14 mouse cellular contexts compared by ENCODE assay signal in genomic region chr17:31896751-31897150, GRCm38 (mm10). TPM values are rescaled to one million over a fixed set of nuclear protein-coding genes. Genes with fewer than 3 reads are reported as not detected.
A peak's percentile ranks its signal among the peaks of the same experiment; 100 is the strongest.
DNase-seq lines count a peak whose midpoint lies in the region; ATAC-seq lines count a peak whose summit lies in the region.
"Had no signal": no experiment of that assay in that cellular context is flagged by ENCODE, and none has a peak within 500 bp of the region (broad histone marks: within the 10 kb centered on the region; RNA-seq: fewer than 3 reads in every experiment).

No protein-coding gene starts in this region.

- H3K27me3 ChIP-seq in heart, embryonic 15.5 days: no peaks in the 10 kb centered on the region
- H3K27me3 ChIP-seq in lung, embryonic 16.5 days (ENCODE audit: control insufficient read depth, insufficient read depth, low read depth, low read length): no peaks in the 10 kb centered on the region
- no peaks in the 10 kb centered on the region for H3K27me3 ChIP-seq in stomach, embryonic 16.5 days (ENCODE audit: control insufficient read depth, insufficient read depth, low read length)
- H3K27me3 ChIP-seq: neural tube, embryonic 15.5 days had no signal

- 39% methylated on average over 3 of the region's 3 CpGs for WGBS in heart, embryonic 15.5 days
- 46% methylated on average over 3 of the region's 3 CpGs for WGBS in lung, embryonic 16.5 days
- WGBS in stomach, embryonic 16.5 days: 49% methylated on average over 3 of the region's 3 CpGs

- H3K9me3 ChIP-seq in heart, embryonic 15.5 days (replicated peaks): no peaks in the 10 kb centered on the region
- no peaks in the 10 kb centered on the region for H3K9me3 ChIP-seq in lung, embryonic 16.5 days (ENCODE audit: control insufficient read depth, low read length)
- H3K9me3 ChIP-seq in stomach, embryonic 16.5 days (replicated peaks; ENCODE audit: control insufficient read depth, low read length): no peaks in the 10 kb centered on the region
- H3K9me3 ChIP-seq: neural tube, embryonic 15.5 days had no signal

- ATAC-seq in heart, embryonic 15.5 days (replicated peaks; ENCODE audit: insufficient number of reproducible peaks, insufficient read depth, low FRiP score, low read depth): no peak
- peak; percentile 36 for ATAC-seq in lung, embryonic 16.5 days (ENCODE audit: low read depth)
- ATAC-seq in stomach, embryonic 16.5 days (ENCODE audit: insufficient read depth, low FRiP score): peak; percentile 25; the same call in 1 of the 2 replicates
- ATAC-seq: hindbrain, postnatal 0 days had no signal

- H3K4me2 ChIP-seq in heart, embryonic 15.5 days: no peak overlapping the region
- no peak overlapping the region for H3K4me2 ChIP-seq in lung, embryonic 16.5 days (ENCODE audit: low read depth, low read length)
- peak overlapping the region; percentile 11; the same call in 1 of the 2 replicates for H3K4me2 ChIP-seq in stomach, embryonic 16.5 days (ENCODE audit: low read depth, low read length)
- H3K4me2 ChIP-seq: midbrain, embryonic 11.5 days; neural tube, embryonic 15.5 days had no signal

- no peaks in the 10 kb centered on the region for H3K36me3 ChIP-seq in heart, embryonic 15.5 days
- H3K36me3 ChIP-seq in lung, embryonic 16.5 days (ENCODE audit: control insufficient read depth, insufficient read depth, low read length): no peaks in the 10 kb centered on the region
- H3K36me3 ChIP-seq in stomach, embryonic 16.5 days (ENCODE audit: control insufficient read depth, insufficient read depth, low read length): no peaks in the 10 kb centered on the region
- H3K36me3 ChIP-seq: neural tube, embryonic 15.5 days had no signal

- no peak overlapping the region for H3K4me3 ChIP-seq in heart, embryonic 15.5 days
- H3K4me3 ChIP-seq in lung, embryonic 16.5 days (ENCODE audit: low read length): no peak overlapping the region
- no peak overlapping the region for H3K4me3 ChIP-seq in stomach, embryonic 16.5 days (replicated peaks; ENCODE audit: low read length)
- H3K4me3 ChIP-seq: erythroblast, embryonic 14.5 days; neural tube, embryonic 15.5 days had no signal

- no peak for DNase-seq in heart, adult 8-10 months (ENCODE audit: low spot score)
- peak; percentile 25 for DNase-seq in testis, postnatal 10 days (ENCODE audit: low spot score)
- DNase-seq in testis, postnatal 14 days (ENCODE audit: low spot score): no peak
- no peak for DNase-seq in adrenal gland, postnatal 25 days
- DNase-seq: adrenal gland, adult 2 months; cerebellum, adult 9-11 months; liver had no signal

- H3K27ac ChIP-seq in heart, embryonic 15.5 days: peak overlapping the region; percentile 24; the same call in 1 of the 2 replicates
- H3K27ac ChIP-seq in lung, embryonic 16.5 days (ENCODE audit: low read length): peak overlapping the region; percentile 97
- H3K27ac ChIP-seq in stomach, embryonic 16.5 days (ENCODE audit: low read length): peak overlapping the region; percentile 86
- H3K27ac ChIP-seq: hindbrain, postnatal 0 days; neural tube, embryonic 15.5 days had no signal

- H3K9ac ChIP-seq in heart, embryonic 15.5 days: no peak overlapping the region
- peak overlapping the region; percentile 43; the same call in 1 of the 2 replicates for H3K9ac ChIP-seq in lung, embryonic 16.5 days (ENCODE audit: low read length)
- no peak overlapping the region for H3K9ac ChIP-seq in stomach, embryonic 16.5 days (ENCODE audit: low read length)
- H3K9ac ChIP-seq: neural tube, embryonic 15.5 days had no signal

- peaks cover 36% of the 10 kb centered on the region for H3K4me1 ChIP-seq in heart, embryonic 15.5 days (replicated peaks)
- H3K4me1 ChIP-seq in lung, embryonic 16.5 days (replicated peaks; ENCODE audit: control insufficient read depth, insufficient read depth, low read length): peaks cover 54% of the 10 kb centered on the region
- H3K4me1 ChIP-seq in stomach, embryonic 16.5 days (ENCODE audit: control insufficient read depth, insufficient read depth, low read length): peaks cover 35% of the 10 kb centered on the region

RNA-seq across cellular contexts. Expression of gene Sik1, which starts 41.1 kb away (rescaled TPM):
- polyA plus RNA-seq in heart, embryonic 15.5 days (2015; fragmentation: Nextera tagmentation; extraction: Ambion mirVana): 16.4 and 22.5 TPM in 2 replicates
- 10 to 100 TPM; 19.0 to 34.0 (median 30.2) TPM for total RNA-seq in heart, adult 8-10 months (2022)
- polyA plus RNA-seq in lung, embryonic 16.5 days (2015; fragmentation: Nextera tagmentation; extraction: Ambion mirVana): 32.7 and 33.0 TPM in 2 replicates
- 18.4 and 20.2 TPM in 2 replicates for polyA plus RNA-seq in stomach, embryonic 16.5 days (2015; fragmentation: Nextera tagmentation; extraction: Ambion mirVana)
- total RNA-seq in adrenal gland, postnatal 25 days (2021): 16.0 and 28.2 TPM in 2 replicates

Comparison
In these comparisons a context has a peak if more than half of its experiments do, and no peak if none do; other contexts are left out.
1. H3K27ac ChIP-seq: peak in every context shown above with its lines; median percentile 97 in lung, embryonic 16.5 days; 86 in stomach, embryonic 16.5 days; 24 in heart, embryonic 15.5 days.